In genomic region chr11:87592713-87593598, GRCm38 (mm10) we compare ENCODE assay signal across 9 mouse cellular contexts. TPM values are rescaled to one million over a fixed set of nuclear protein-coding genes. Genes with fewer than 3 reads are reported as not detected.
DNase-seq lines count a peak whose midpoint lies in the region; ATAC-seq and TF ChIP-seq lines count a peak whose summit lies in the region.
"Had no signal": no experiment of that assay in that cellular context is flagged by ENCODE, and none has a peak within 500 bp of the region (broad histone marks: within the 10 kb centered on the region; RNA-seq: fewer than 3 reads in every experiment).

No protein-coding gene starts in this region.

- H3K4me2 ChIP-seq in lung, embryonic 15.5 days = peak overlapping the region; percentile 94
- H3K4me2 ChIP-seq in embryonic facial prominence, embryonic 13.5 days = peak overlapping the region; percentile 95
- H3K4me2 ChIP-seq in midbrain, embryonic 14.5 days (ENCODE audit: low read length) = peak overlapping the region; percentile 74

- no peaks in the 10 kb centered on the region for H3K27me3 ChIP-seq in lung, embryonic 15.5 days
- no peaks in the 10 kb centered on the region for H3K27me3 ChIP-seq in embryonic facial prominence, embryonic 13.5 days
- H3K27me3 ChIP-seq in kidney, adult 2 months (replicated peaks; ENCODE audit: control insufficient read depth, insufficient read depth, low read length) = no peaks in the 10 kb centered on the region
- no peaks in the 10 kb centered on the region for H3K27me3 ChIP-seq in midbrain, embryonic 14.5 days (ENCODE audit: control insufficient read depth, insufficient read depth, low read length)

- peak overlapping the region; percentile 61 for H3K4me3 ChIP-seq in lung, embryonic 15.5 days
- peak overlapping the region; percentile 82 for H3K4me3 ChIP-seq in embryonic facial prominence, embryonic 13.5 days
- peak overlapping the region; percentile 70 for H3K4me3 ChIP-seq in kidney, adult 2 months (ENCODE audit: insufficient read depth, low read depth, low read length)
- peak overlapping the region; percentile 65 for H3K4me3 ChIP-seq in midbrain, embryonic 14.5 days (replicated peaks; ENCODE audit: low read depth, low read length)

- TF ChIP-seq POLR2A in kidney, adult 2 months (IDR thresholded peaks at IDR 0.05; ENCODE audit: low read depth, low read length) = no peak

- H3K4me1 ChIP-seq in lung, embryonic 15.5 days = peaks cover 68% of the 10 kb centered on the region
- peaks cover 67% of the 10 kb centered on the region for H3K4me1 ChIP-seq in embryonic facial prominence, embryonic 13.5 days
- peaks cover 22% of the 10 kb centered on the region; the same call in 1 of the 2 replicates for H3K4me1 ChIP-seq in kidney, adult 2 months (ENCODE audit: control insufficient read depth, insufficient read depth, low read length)
- peaks cover 40% of the 10 kb centered on the region for H3K4me1 ChIP-seq in midbrain, embryonic 14.5 days (ENCODE audit: control insufficient read depth, insufficient read depth, low read length)

- peak overlapping the region; percentile 70 for H3K9ac ChIP-seq in lung, embryonic 15.5 days
- H3K9ac ChIP-seq in embryonic facial prominence, embryonic 13.5 days = peak overlapping the region; percentile 86
- H3K9ac ChIP-seq in midbrain, embryonic 14.5 days (replicated peaks; ENCODE audit: low read length) = peak overlapping the region; percentile 58

- peak overlapping the region; percentile 93 for H3K27ac ChIP-seq in lung, embryonic 15.5 days
- peak overlapping the region; percentile 96 for H3K27ac ChIP-seq in embryonic facial prominence, embryonic 13.5 days
- H3K27ac ChIP-seq in kidney, adult 2 months (ENCODE audit: insufficient read depth, low read depth, low read length) = peak overlapping the region; percentile 89
- H3K27ac ChIP-seq in midbrain, embryonic 14.5 days (replicated peaks; ENCODE audit: low read depth, low read length) = peak overlapping the region; percentile 91

- TF ChIP-seq CTCF in kidney, adult 2 months (conservative IDR thresholded peaks at IDR 0.05; ENCODE audit: insufficient read depth, insufficient read length, low read depth, low read length) = no peak

- H3K36me3 ChIP-seq in lung, embryonic 15.5 days = peaks cover 20% of the 10 kb centered on the region
- peaks cover 18% of the 10 kb centered on the region for H3K36me3 ChIP-seq in embryonic facial prominence, embryonic 13.5 days
- H3K36me3 ChIP-seq in kidney, adult 2 months (ENCODE audit: control insufficient read depth, insufficient read depth, low read length) = no peaks in the 10 kb centered on the region
- peaks cover 18% of the 10 kb centered on the region for H3K36me3 ChIP-seq in midbrain, embryonic 14.5 days (ENCODE audit: control insufficient read depth, insufficient read depth, low read length)

- no peaks in the 10 kb centered on the region for H3K9me3 ChIP-seq in lung, embryonic 15.5 days
- H3K9me3 ChIP-seq in embryonic facial prominence, embryonic 13.5 days = no peaks in the 10 kb centered on the region
- no peaks in the 10 kb centered on the region for H3K9me3 ChIP-seq in midbrain, embryonic 14.5 days (ENCODE audit: control insufficient read depth, low read length)

- no peak for DNase-seq in lung, postnatal 25 days (ENCODE audit: low spot score)
- DNase-seq in kidney, adult 2 months = peak; percentile 87
- DNase-seq in midbrain, embryonic 14.5 days = no peak
- DNase-seq in right cerebral cortex, adult 2 months (ENCODE audit: low spot score in 2 of 2) = no peak
- no peak for DNase-seq in adrenal gland, postnatal 14 days

- ATAC-seq in lung, embryonic 15.5 days (ENCODE audit: borderline replicate concordance, extremely low read depth, low FRiP score, low TSS enrichment) = no peak
- ATAC-seq in embryonic facial prominence, embryonic 13.5 days (ENCODE audit: insufficient number of reproducible peaks, insufficient read depth, low FRiP score, low TSS enrichment, low read depth) = no peak
- no peak for ATAC-seq in midbrain, embryonic 14.5 days (ENCODE audit: low FRiP score, low TSS enrichment)
- no peak for ATAC-seq in megakaryocyte-erythroid progenitor cell, adult 5-6 weeks (replicated peaks; ENCODE audit: low FRiP score, low TSS enrichment, poor library complexity, severe bottlenecking)

- WGBS in lung, embryonic 15.5 days = 29% methylated on average over 13 of the region's 13 CpGs
- 35% methylated on average over 13 of the region's 13 CpGs for WGBS in embryonic facial prominence, embryonic 13.5 days
- 19% methylated on average over 13 of the region's 13 CpGs for WGBS in kidney, adult 2 months
- WGBS in midbrain, embryonic 14.5 days = 32% methylated on average over 13 of the region's 13 CpGs

RNA-seq across cellular contexts. Expression of gene Mtmr4, which starts 1.0 kb away (rescaled TPM):
- polyA plus RNA-seq in lung, embryonic 15.5 days (2015; fragmentation: Nextera tagmentation; extraction: Ambion mirVana) = 34.8 and 34.9 TPM in 2 replicates
- 31.9 and 35.2 TPM in 2 replicates for polyA plus RNA-seq in embryonic facial prominence, embryonic 13.5 days (2015; fragmentation: Nextera tagmentation; extraction: Ambion mirVana)
- polyA plus RNA-seq in kidney, adult 2 months (2012; rRNA removed) = 26.0 and 29.3 TPM in 2 replicates
- polyA plus RNA-seq in midbrain, embryonic 14.5 days (2014; fragmentation: Nextera tagmentation; extraction: Ambion mirVana) = 54.1 and 75.1 TPM in 2 replicates
- total RNA-seq in megakaryocyte-erythroid progenitor cell, adult 5-6 weeks (2014; fragmentation: Nextera tagmentation) = 18.7 and 31.1 TPM in 2 replicates
- total RNA-seq in megakaryocyte-erythroid progenitor cell, adult 5-6 weeks (2017) = 19.9 and 21.8 TPM in 2 replicates
- 23.7 and 27.7 TPM in 2 replicates for total RNA-seq in adrenal gland, postnatal 14 days (2021)

RNA-seq across cellular contexts. Expression of gene Hsf5, which starts 24.0 kb away (rescaled TPM):
- polyA plus RNA-seq in lung, embryonic 15.5 days (2015; fragmentation: Nextera tagmentation; extraction: Ambion mirVana) = 0.15 and 0.21 TPM in 2 replicates
- 0.23 and 0.25 TPM in 2 replicates for polyA plus RNA-seq in embryonic facial prominence, embryonic 13.5 days (2015; fragmentation: Nextera tagmentation; extraction: Ambion mirVana)
- polyA plus RNA-seq in kidney, adult 2 months (2012; rRNA removed) = 0.05 and 0.12 TPM in 2 replicates
- polyA plus RNA-seq in midbrain, embryonic 14.5 days (2014; fragmentation: Nextera tagmentation; extraction: Ambion mirVana) = 0.37 and 0.46 TPM in 2 replicates
- total RNA-seq in megakaryocyte-erythroid progenitor cell, adult 5-6 weeks (2014; fragmentation: Nextera tagmentation) = not detected in 2 replicates
- 0.19 TPM in 1 of 2 replicates, not detected in the other for total RNA-seq in megakaryocyte-erythroid progenitor cell, adult 5-6 weeks (2017)
- total RNA-seq in adrenal gland, postnatal 14 days (2021) = not detected in 2 replicates
- total RNA-seq: common myeloid progenitor, adult 5-6 weeks had no signal

RNA-seq across cellular contexts. Expression of gene Sept4, which starts 24.3 kb away (rescaled TPM):
- polyA plus RNA-seq in lung, embryonic 15.5 days (2015; fragmentation: Nextera tagmentation; extraction: Ambion mirVana) = 76.8 and 85.6 TPM in 2 replicates
- polyA plus RNA-seq in embryonic facial prominence, embryonic 13.5 days (2015; fragmentation: Nextera tagmentation; extraction: Ambion mirVana) = 10.6 and 11.3 TPM in 2 replicates
- 36.6 and 43.1 TPM in 2 replicates for polyA plus RNA-seq in kidney, adult 2 months (2012; rRNA removed)
- 20.0 and 21.5 TPM in 2 replicates for polyA plus RNA-seq in midbrain, embryonic 14.5 days (2014; fragmentation: Nextera tagmentation; extraction: Ambion mirVana)
- total RNA-seq in megakaryocyte-erythroid progenitor cell, adult 5-6 weeks (2014; fragmentation: Nextera tagmentation) = 24.5 and 34.8 TPM in 2 replicates
- 15.0 and 21.6 TPM in 2 replicates for total RNA-seq in megakaryocyte-erythroid progenitor cell, adult 5-6 weeks (2017)
- 44.4 and 45.3 TPM in 2 replicates for total RNA-seq in adrenal gland, postnatal 14 days (2021)

RNA-seq across cellular contexts. Expression of gene Gm11492, which starts 26.5 kb away (rescaled TPM):
- not detected in 2 replicates for polyA plus RNA-seq in lung, embryonic 15.5 days (2015; fragmentation: Nextera tagmentation; extraction: Ambion mirVana)
- polyA plus RNA-seq in embryonic facial prominence, embryonic 13.5 days (2015; fragmentation: Nextera tagmentation; extraction: Ambion mirVana) = not detected in 2 replicates
- not detected in 2 replicates for polyA plus RNA-seq in kidney, adult 2 months (2012; rRNA removed)
- polyA plus RNA-seq in midbrain, embryonic 14.5 days (2014; fragmentation: Nextera tagmentation; extraction: Ambion mirVana) = not detected in 2 replicates
- not detected in 2 replicates for total RNA-seq in megakaryocyte-erythroid progenitor cell, adult 5-6 weeks (2014; fragmentation: Nextera tagmentation)
- total RNA-seq in megakaryocyte-erythroid progenitor cell, adult 5-6 weeks (2017) = not detected in 2 replicates
- total RNA-seq in adrenal gland, postnatal 14 days (2021) = not detected in 2 replicates
- total RNA-seq: common myeloid progenitor, adult 5-6 weeks had no signal
